Mouse (Mus musculus): ENCODE measurements around the gene Flt1. TPM values are rescaled to one million over a fixed set of nuclear protein-coding genes. Genes with fewer than 3 reads are reported as not detected.

Flt1 gene
- total RNA-seq, 2 experiments from 2014 or later, result 37.5 to 40.7 TPM

- no peak for DNase-seq
These were observed 176.6 kb downstream of the Flt1 start for GRCm38 (mm10) chr5:147549016-147549755.

- peak; percentile 27 for DNase-seq
These were observed 180.0 kb downstream of the Flt1 start for GRCm38 (mm10) chr5:147545731-147546241.

DNA sequence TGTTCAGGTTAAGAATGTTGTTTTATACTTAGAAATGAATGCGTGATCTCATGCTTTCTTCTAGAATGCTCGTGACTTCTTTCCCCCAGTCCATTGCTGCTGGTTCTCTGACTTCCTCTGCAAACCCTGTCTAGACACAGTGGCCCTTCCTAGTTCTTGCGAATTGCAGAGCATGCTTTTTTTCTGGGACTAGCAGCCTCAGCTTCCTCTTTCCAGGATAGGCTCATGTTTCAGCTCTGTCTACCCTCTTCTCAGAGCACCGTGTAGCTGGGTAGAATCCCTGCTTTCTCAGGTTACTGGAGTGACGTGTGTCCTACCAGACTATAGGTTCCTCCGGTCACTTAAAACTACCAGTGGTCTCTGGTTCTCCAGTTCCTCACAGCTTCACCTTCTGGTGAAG, 183.5 kb downstream of the Flt1 start:
- DNase-seq, result no peak

DNA sequence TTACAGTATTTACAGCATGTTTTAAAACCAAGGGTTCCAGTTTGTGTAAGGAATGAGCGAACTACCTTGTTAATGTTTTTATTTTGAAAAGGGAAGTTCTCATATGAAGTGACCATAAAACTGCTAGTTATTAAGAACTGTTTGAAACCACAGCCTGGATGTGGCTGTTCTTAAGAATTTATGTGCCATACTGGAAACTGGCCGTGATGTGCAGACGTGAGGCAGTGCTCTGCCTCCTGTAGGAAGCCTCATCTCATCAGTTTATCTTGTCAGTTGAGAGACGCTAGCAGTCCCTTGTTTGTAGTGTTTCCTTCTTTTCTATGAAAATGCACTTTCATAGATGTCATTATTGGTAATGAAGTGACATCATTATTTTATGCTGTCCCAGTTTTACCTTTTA, 186.0 kb downstream of the Flt1 start:
- DNase-seq, result no peak

GRCm38 (mm10) chr5:147539409-147539808, 186.4 kb downstream of the Flt1 start:
- DNase-seq, result no peak

GRCm38 (mm10) chr5:147532031-147532430, 193.8 kb downstream of the Flt1 start:
- no peak for DNase-seq

DNA sequence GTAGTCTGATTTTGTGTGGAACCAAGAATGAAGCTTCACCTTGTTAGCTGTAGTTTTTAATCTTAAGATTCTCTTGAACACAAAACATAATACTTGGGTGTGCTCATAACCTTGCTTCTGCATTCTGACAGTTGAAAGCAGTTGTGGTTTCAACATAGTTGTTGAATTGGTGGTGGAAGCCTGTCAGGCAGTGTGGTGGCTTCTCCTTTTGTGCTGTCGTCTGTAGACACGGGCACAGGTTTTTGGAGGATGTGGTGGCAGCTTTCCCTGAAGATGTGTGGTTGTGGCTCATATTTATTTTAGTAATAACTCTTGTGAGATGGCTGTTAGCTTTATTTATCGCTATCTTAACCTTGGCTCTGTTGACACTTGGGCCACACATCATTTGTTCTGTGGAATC, 198.0 kb downstream of the Flt1 start:
- no peak for DNase-seq

DNA sequence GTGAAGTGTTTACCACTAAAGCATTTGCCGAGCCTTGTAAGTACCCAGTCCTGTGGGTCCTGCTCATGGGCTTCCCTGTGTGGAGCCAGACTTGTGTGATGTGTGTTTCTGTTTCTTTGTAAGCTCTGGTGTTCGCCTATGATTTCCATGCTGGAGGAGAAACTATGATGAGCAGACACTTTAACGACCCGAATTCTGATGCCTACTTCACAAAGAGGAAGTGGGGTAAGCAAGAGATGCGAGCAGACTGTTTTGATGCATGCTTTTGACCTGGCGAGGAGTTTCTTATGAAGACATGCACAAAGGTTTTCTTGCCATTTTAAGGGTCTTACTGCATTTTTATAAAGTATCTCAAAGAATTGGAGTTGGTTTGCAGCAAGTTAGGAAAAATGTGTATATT, 198.8 kb downstream of the Flt1 start:
- DNase-seq, result no peak

Other genes with a start within 250 kb of the Flt1 start
- gene Pomp, start 134.4 kb upstream of the Flt1 start, total RNA-seq (2021), result 100 to 1,000 TPM; 150 to 160 TPM
- gene Slc46a3, start 168.8 kb upstream of the Flt1 start, total RNA-seq (2021), result 1 to 10 TPM; 6.8 to 8.4 TPM
- gene Mtus2, start 231.3 kb upstream of the Flt1 start, total RNA-seq (2021), result 1 to 10 TPM; 2.6 to 3.4 TPM